Mouse (Mus musculus) neural tube, embryonic 11.5 days (tissue): ENCODE results near the gene Fer1l5. TPM values are rescaled to one million over a fixed set of nuclear protein-coding genes. Genes with fewer than 3 reads are reported as not detected.

Source experiments
- ATAC-seq: fragments of 200-750 bp; cut with Nextera tagmentation; 2 replicates; pipeline ENCODE4 v1.8.0; 2017; ENCODE audit warnings: moderate number of reproducible peaks, mild to moderate bottlenecking, moderate TSS enrichment, moderate library complexity; ENCODE audit not compliant: insufficient read depth, low FRiP score, low TSS enrichment
- DNase-seq: peaks from one replicate; pipeline ENCODE4 v3.0.0-alpha.2; 2015; ENCODE audit warnings: low spot score
- H3K27ac ChIP-seq: fragments of 300-500 bp; sonication (generic); 2 replicates; pipeline ENCODE4 v1.5.1; 2014; ENCODE audit warnings: low read depth, mild to moderate bottlenecking, low read length
- H3K27me3 ChIP-seq: fragments of 300-500 bp; sonication (generic); 2 replicates; pipeline ENCODE4 v1.6.1; 2014; ENCODE audit warnings: mild to moderate bottlenecking, low read length, mixed read lengths; ENCODE audit not compliant: control insufficient read depth, insufficient read depth
- H3K36me3 ChIP-seq: fragments of 300-500 bp; sonication (generic); 2 replicates; pipeline ENCODE4 v1.6.1; 2014; ENCODE audit warnings: mild to moderate bottlenecking, low read length, moderate library complexity, mixed read lengths; ENCODE audit not compliant: control insufficient read depth, insufficient read depth
- H3K4me1 ChIP-seq: fragments of 300-500 bp; sonication (generic); 2 replicates; pipeline ENCODE4 v1.6.1; 2014; ENCODE audit warnings: low read length, mixed read lengths; ENCODE audit not compliant: control insufficient read depth, insufficient read depth
- H3K4me2 ChIP-seq: fragments of 300-500 bp; sonication (generic); 2 replicates; pipeline ENCODE4 v1.6.1; 2014; ENCODE audit warnings: low read depth, mild to moderate bottlenecking, moderate library complexity
- H3K4me3 ChIP-seq: fragments of 300-500 bp; sonication (generic); 2 replicates; pipeline ENCODE4 v1.5.1; 2014; ENCODE audit warnings: low read depth, low read length
- H3K9ac ChIP-seq: fragments of 300-500 bp; sonication (generic); 2 replicates; pipeline ENCODE4 v1.6.1; 2014; ENCODE audit warnings: mild to moderate bottlenecking, low read length
- H3K9me3 ChIP-seq: fragments of 300-500 bp; sonication (generic); 2 replicates; pipeline ENCODE4 v1.6.1; 2016; ENCODE audit warnings: low read length; ENCODE audit not compliant: control insufficient read depth
- WGBS: fragments of 180-500 bp; shearing (Covaris S2); extraction: QIAGEN DNeasy Blood & Tissue Kit; methylation state at CpG from one replicate; pipeline ENCODE4 v1.1.7; 2014; 5-methylcytosine and 5-hydroxymethylcytosine counted together
- polyA plus RNA-seq: library from polyadenylated mRNA; unstranded; fragments of >200 nt; fragmentation: Nextera tagmentation; extraction: Ambion mirVana; gene quantifications from 2 replicates; pipeline ENCODE4 v1.2.1, GENCODE M21; 2014

The Fer1l5 gene
- 1.4 and 1.5 TPM in 2 replicates for polyA plus RNA-seq

DNA sequence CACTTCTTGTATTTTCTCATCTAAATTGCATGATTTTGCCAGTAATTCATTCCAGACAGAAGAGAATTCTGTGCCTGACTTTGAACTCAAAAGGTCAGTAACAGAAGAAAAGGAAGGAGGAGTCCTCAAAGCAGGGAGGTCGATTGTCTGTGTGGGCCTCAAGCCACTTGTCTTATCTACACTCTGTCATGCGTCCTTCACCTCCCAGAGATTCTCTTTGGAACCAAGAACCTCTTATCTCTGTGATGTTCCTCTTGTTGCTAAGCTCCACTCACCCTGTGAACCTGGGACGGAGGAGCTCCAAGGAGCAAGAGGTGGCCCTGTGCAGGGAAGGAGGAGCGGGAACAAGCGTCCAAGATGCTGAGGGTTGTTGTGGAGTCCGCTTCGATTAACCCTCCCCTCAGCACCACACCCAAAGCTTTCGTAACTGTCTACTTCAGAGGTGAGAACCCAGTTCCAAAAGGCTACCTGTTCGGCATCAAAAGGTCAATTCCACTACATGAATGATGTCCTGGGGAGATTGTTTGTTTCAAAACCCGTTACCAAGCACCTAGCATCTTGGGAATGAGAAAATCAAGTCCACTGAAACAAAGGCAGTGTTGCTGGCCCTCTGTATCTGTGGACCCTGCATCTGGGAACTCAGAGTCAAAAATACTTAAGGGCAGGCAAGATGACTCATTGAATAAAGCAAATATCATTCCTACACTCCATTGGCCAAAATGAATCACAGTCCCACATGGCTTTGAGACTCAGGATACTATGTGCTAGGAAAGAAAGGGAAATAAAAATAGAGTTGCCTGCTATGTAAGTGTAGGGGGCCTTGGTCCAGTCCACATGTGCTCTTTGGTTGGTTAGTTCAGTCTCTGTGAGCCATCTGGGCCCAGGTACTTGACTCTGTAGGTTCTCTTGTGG is at the start of gene Fer1l5:
Fer1l5 (plus strand) TSS at position 358 of the 912 bp plus-strand sequence.
- no peak within 1 kb of the TSS for H3K9ac ChIP-seq
- no peak within 1 kb of the TSS for H3K4me2 ChIP-seq
- H3K27me3 ChIP-seq = no peaks in the 10 kb centered on the region
- H3K4me3 ChIP-seq = no peak within 1 kb of the TSS
- no peaks in the 10 kb centered on the region for H3K36me3 ChIP-seq
- no peak for DNase-seq
- no peaks in the 10 kb centered on the region for H3K9me3 ChIP-seq
- no peak within 1 kb of the TSS for H3K27ac ChIP-seq
- no peaks in the 10 kb centered on the region; the same call in 1 of the 2 replicates for H3K4me1 ChIP-seq
- 83% methylated on average over 10 of the region's 10 CpGs for WGBS
- ATAC-seq = no peak

DNA sequence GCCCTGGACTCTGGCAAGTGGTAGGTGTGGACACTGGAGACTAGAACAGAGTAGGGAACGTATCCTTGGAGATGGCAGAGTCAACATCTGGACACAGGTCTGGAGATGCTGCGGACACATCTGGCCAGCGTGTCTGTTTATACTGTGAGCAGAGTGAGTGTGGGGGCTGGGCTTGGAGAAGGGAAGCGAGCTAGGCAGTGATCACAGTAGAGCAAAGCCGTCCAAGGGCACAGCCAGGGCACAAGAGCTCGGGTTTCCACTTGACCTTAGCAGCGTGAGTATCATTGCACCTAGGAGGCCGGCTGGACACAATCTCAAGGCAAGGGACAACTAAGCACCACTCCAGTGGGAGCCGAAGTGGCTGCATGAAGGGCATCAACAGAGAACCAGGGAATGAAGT is 49.0 kb upstream of the Fer1l5 start:
- Histone ChIP-seq H3K27ac (no peak overlapping the region), H3K9me3 (no peaks in the 10 kb centered on the region), H3K4me1 (no peaks in the 10 kb centered on the region), H3K36me3 (no peaks in the 10 kb centered on the region), H3K9ac (no peak overlapping the region), H3K27me3 (no peaks in the 10 kb centered on the region), H3K4me3 (no peak overlapping the region), H3K4me2 (no peak overlapping the region)
- ATAC-seq = no peak
- DNase-seq = no peak
- WGBS = 52% methylated on average over 9 of the region's 9 CpGs

DNA sequence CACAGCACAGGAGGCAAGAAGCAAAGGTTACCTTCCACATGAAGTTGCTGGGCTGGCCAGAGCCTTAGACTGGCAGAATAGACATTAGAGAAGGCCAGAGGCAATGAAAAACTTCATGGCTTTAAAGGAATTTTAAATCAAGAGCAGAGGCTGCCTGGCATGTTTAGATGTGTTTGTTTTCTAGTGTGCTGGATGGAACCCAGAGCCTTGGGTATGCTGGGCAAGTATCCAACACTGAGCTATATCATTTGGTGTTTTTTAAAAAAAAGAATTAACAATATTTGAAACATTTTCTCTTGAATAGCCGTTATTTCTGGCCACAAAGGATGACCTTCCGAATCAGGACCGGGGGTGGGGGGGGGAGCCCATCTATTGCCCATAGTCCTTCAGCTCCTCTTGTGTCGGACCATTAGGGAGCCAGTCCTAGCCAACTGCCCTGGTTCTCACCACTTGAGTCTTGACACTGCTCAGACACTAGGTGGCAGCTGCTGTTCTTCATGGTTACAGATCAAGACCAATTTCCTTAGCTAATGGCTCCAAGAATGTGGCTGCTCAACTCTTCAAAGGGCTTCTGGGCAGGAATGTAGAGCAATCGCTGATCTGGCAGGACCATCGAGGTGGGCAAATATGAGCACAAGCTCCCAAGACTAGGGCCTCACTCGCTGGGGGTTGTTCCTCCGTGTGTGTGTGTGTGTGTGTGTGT is 48.2 kb upstream of the Fer1l5 start:
- H3K27me3 ChIP-seq = no peaks in the 10 kb centered on the region
- DNase-seq = no peak
- WGBS = 49% methylated on average over 8 of the region's 8 CpGs
- H3K4me1 ChIP-seq = no peaks in the 10 kb centered on the region
- ATAC-seq = no peak
- no peak overlapping the region for H3K4me3 ChIP-seq
- no peak overlapping the region for H3K9ac ChIP-seq
- H3K27ac ChIP-seq = no peak overlapping the region
- no peaks in the 10 kb centered on the region for H3K36me3 ChIP-seq
- H3K9me3 ChIP-seq = no peaks in the 10 kb centered on the region
- no peak overlapping the region for H3K4me2 ChIP-seq

DNA sequence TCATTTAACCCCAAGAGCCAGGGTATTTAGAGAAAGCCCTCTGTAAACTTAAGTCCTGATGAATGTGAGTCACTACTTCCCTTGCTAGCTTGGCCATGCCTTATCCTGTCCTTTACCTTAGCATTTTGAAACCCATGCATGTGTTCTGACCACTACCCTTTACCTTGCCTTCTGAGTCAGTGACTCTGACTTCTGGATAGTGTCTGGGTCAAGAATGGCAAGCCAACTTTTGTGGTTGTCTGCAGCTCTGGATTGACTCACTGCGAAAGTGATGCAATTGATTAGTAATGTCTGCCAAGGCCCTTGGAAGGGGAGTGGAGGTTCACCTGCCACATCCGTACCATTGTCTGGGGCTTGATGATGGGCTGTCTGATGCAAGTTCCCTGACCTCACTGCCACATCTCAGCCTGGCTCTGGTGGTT is 46.2 kb upstream of the Fer1l5 start:
- ATAC-seq = no peak
- Histone ChIP-seq H3K27ac (no peak overlapping the region), H3K36me3 (no peaks in the 10 kb centered on the region; the same call in 1 of the 2 replicates), H3K4me2 (no peak overlapping the region), H3K9ac (no peak overlapping the region), H3K4me3 (no peak overlapping the region), H3K9me3 (no peaks in the 10 kb centered on the region), H3K4me1 (no peaks in the 10 kb centered on the region), H3K27me3 (no peaks in the 10 kb centered on the region)
- 95% methylated on average over 2 of the region's 2 CpGs for WGBS
- DNase-seq = no peak

DNA sequence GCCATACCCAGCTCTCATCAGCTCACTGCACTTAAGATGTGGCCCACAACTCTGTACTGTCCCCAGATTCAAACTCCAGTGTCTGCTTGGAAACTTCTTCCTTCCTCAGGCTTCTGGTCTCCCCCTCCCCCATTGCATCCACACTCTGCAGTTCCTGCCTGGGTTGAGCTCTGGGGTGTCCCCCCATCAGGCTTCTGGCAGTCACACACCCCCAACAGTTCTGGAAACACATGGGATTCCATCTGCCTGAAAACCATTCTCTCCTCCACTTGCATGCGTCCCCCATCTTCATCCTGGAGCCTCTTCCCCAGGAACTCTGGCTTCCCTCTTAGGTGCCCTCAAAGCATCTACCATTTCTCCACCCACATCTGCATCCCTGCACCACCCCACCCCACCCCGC is 45.3 kb upstream of the Fer1l5 start:
- Histone ChIP-seq H3K4me3 (no peak overlapping the region), H3K36me3 (no peaks in the 10 kb centered on the region; the same call in 1 of the 2 replicates), H3K4me2 (no peak overlapping the region), H3K27ac (no peak overlapping the region), H3K27me3 (no peaks in the 10 kb centered on the region), H3K4me1 (no peaks in the 10 kb centered on the region), H3K9me3 (no peaks in the 10 kb centered on the region), H3K9ac (no peak overlapping the region)
- no peak for ATAC-seq
- DNase-seq = no peak
- WGBS = 85% methylated on average over 2 of the region's 2 CpGs

DNA sequence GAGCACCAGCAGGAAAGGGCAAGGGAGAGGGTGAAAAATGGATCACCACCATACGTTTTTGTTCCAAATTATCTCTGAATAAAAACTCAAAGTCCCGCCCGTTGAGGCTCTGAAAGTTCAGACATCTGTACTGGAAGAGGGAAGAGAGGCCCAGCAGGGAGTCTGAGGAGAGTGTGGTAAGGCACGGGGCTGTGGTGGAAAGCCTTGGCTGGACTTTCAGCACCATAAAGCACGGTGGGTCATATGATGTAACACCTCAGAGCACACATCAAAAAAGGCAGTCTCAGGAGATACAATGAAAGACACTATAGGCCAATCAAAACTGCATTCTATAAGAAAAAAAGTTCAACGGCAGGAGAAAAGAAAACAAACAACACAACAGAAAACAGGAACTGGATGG is 40.3 kb upstream of the Fer1l5 start:
- WGBS = 82% methylated on average over 6 of the region's 6 CpGs
- no peak overlapping the region for H3K9ac ChIP-seq
- H3K9me3 ChIP-seq = no peaks in the 10 kb centered on the region
- ATAC-seq = no peak
- H3K4me3 ChIP-seq = no peak overlapping the region
- no peak overlapping the region for H3K4me2 ChIP-seq
- no peak for DNase-seq
- peaks cover 12% of the 10 kb centered on the region for H3K36me3 ChIP-seq
- H3K27ac ChIP-seq = no peak overlapping the region
- H3K27me3 ChIP-seq = no peaks in the 10 kb centered on the region
- no peaks in the 10 kb centered on the region for H3K4me1 ChIP-seq

DNA sequence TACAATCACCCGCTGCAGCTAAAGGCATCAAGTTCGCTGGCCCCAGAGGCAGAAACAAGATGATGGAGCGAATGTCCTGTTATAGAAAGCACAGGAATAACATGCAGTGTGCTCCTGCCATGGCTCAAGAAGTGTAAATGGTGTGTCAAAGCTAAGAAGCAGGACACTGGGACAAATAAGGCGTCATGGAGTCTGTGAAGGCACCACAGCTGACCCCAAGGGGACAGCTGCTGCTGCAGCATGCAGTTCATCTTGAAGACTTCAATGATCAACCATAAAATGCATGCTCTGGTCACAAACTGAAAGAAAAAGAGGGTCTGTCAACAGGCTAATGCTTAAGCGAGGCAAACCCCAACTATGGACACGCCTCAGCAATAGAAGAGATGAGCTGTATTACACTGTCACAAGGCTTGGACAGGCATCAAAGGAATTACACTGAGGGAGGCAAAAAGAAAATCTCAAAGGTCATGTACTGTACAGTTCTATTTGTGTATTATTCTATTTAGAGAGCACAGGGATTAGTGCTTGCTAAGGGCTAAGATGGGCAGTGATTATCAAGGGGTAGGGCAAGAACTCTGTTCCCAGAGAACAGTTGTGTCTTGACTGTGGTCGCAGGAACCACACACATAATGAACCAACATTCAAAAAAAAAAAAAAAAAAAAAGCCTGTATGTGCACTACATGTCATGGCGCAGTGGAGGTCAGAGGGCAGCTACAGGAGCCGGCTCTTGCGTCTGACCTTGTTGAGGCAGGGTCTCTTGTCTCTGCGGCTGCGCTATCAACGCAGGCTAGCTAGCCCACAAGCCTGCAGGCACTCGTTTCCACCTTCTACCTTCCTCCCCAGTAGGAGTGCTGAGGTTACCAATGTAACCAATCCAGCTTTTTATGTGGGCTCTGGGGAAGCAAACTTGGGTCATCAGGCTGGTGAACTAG is 38.9 kb upstream of the Fer1l5 start:
- no peak for DNase-seq
- Histone ChIP-seq H3K27ac (no peak overlapping the region), H3K4me1 (no peaks in the 10 kb centered on the region), H3K9ac (no peak overlapping the region; the same call in 1 of the 2 replicates), H3K36me3 (peaks cover 17% of the 10 kb centered on the region), H3K4me3 (no peak overlapping the region), H3K27me3 (no peaks in the 10 kb centered on the region), H3K9me3 (no peaks in the 10 kb centered on the region), H3K4me2 (no peak overlapping the region)
- ATAC-seq = no peak
- 92% methylated on average over 14 of the region's 14 CpGs for WGBS

DNA sequence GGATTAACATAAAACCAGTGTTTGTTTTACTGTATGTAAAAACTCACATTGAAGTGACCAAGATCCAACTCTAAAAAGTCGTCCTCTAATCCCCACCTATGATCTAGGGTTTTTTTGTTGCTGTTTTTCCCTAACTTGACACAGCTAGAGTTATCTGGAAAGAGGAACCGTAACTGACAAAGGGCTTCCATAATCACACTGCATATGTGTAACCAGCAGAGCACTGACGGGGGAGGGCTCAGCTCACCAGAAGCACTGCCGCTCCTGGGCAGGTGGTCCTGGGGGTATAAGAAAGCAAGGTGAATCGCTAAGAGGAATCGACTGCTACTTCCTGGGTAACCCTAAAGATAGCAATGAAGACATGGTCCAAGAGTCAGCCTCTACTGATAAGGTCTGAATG is 29.5 kb upstream of the Fer1l5 start:
- H3K27me3 ChIP-seq = no peaks in the 10 kb centered on the region
- ATAC-seq (no peak), DNase-seq (no peak)
- no peaks in the 10 kb centered on the region for H3K4me1 ChIP-seq
- peaks cover 26% of the 10 kb centered on the region for H3K36me3 ChIP-seq
- H3K4me3 ChIP-seq = no peak overlapping the region
- 94% methylated on average over 6 of the region's 6 CpGs for WGBS
- no peaks in the 10 kb centered on the region for H3K9me3 ChIP-seq
- H3K4me2 ChIP-seq = no peak overlapping the region
- no peak overlapping the region for H3K27ac ChIP-seq
- H3K9ac ChIP-seq = no peak overlapping the region
